In the genomic region with DNA sequence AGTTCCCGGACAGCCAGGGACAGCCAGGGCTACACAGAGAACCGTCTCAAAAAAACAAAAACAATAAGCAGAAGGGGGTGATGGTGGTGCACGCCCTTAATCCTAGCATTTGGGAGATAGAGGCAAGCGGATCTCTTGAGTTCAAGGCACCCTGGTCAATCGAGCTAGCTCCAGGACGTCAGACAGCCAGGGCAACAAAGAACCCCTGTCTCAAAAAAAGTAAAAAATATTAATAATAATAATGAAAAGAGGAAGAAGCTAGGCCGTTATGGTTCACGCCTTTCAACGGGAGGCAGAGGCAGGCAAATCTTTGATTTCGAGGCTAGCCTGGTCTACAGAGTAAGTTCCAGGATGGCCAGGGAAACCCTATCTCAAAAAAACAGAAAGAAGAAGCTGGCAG, we compare ENCODE assay signal across 8 mouse cellular contexts. TPM values are rescaled to one million over a fixed set of nuclear protein-coding genes. Genes with fewer than 3 reads are reported as not detected.
DNase-seq lines count a peak whose midpoint lies in the region; ATAC-seq and TF ChIP-seq lines count a peak whose summit lies in the region.

No protein-coding gene starts in this region.

- WGBS in kidney, embryonic 14.5 days, result 69% methylated on average over 10 of the region's 10 CpGs
- WGBS in embryonic facial prominence, embryonic 10.5 days, result 66% methylated on average over 10 of the region's 10 CpGs
- 64% methylated on average over 10 of the region's 10 CpGs for WGBS in hindbrain, postnatal 0 days
- WGBS in midbrain, embryonic 16.5 days, result 65% methylated on average over 10 of the region's 10 CpGs

- no peak for ATAC-seq in kidney, embryonic 14.5 days (ENCODE audit: low FRiP score, low TSS enrichment)
- no peak for ATAC-seq in hindbrain, postnatal 0 days
- ATAC-seq in midbrain, embryonic 16.5 days, result no peak

- no peak for DNase-seq in kidney, adult 11 months
- DNase-seq in embryonic facial prominence, embryonic 10.5 days (ENCODE audit: low spot score), result no peak
- DNase-seq in hindbrain, postnatal 0 days (ENCODE audit: low spot score), result no peak
- DNase-seq in spleen, postnatal 4 days (ENCODE audit: low spot score in 2 of 2), result no peak
- DNase-seq in layer of hippocampus, adult 9-10 months (ENCODE audit: low spot score), result no peak
- no peak for DNase-seq in kidney, adult 18-20 months

- peak overlapping the region; percentile 56 for H3K4me2 ChIP-seq in kidney, embryonic 14.5 days (replicated peaks; ENCODE audit: low read depth, low read length)
- peak overlapping the region; percentile 66; the same call in 1 of the 2 replicates for H3K4me2 ChIP-seq in hindbrain, postnatal 0 days (ENCODE audit: low read depth, low read length)
- peak overlapping the region; percentile 46; the same call in 1 of the 2 replicates for H3K4me2 ChIP-seq in midbrain, embryonic 16.5 days (ENCODE audit: low read length)

- H3K9me3 ChIP-seq in kidney, embryonic 14.5 days (ENCODE audit: control insufficient read depth, low read length), result no peaks in the 10 kb centered on the region
- H3K9me3 ChIP-seq in embryonic facial prominence, embryonic 10.5 days, result no peaks in the 10 kb centered on the region
- no peaks in the 10 kb centered on the region for H3K9me3 ChIP-seq in hindbrain, postnatal 0 days (ENCODE audit: low read length)
- no peaks in the 10 kb centered on the region for H3K9me3 ChIP-seq in midbrain, embryonic 16.5 days (replicated peaks; ENCODE audit: control insufficient read depth, low read length, poor library complexity, severe bottlenecking)

- no peak overlapping the region; the same call in 1 of the 2 replicates for H3K4me3 ChIP-seq in kidney, embryonic 14.5 days (ENCODE audit: low read length)
- H3K4me3 ChIP-seq in embryonic facial prominence, embryonic 10.5 days, result peak overlapping the region; percentile 99
- no peak overlapping the region for H3K4me3 ChIP-seq in hindbrain, postnatal 0 days (ENCODE audit: low read length)
- H3K4me3 ChIP-seq in midbrain, embryonic 16.5 days (ENCODE audit: low read depth, low read length), result no peak overlapping the region

- no peaks in the 10 kb centered on the region; the same call in 1 of the 2 replicates for H3K36me3 ChIP-seq in kidney, embryonic 14.5 days (ENCODE audit: control insufficient read depth, insufficient read depth, low read length)
- peaks cover 17% of the 10 kb centered on the region for H3K36me3 ChIP-seq in embryonic facial prominence, embryonic 10.5 days (replicated peaks)
- H3K36me3 ChIP-seq in hindbrain, postnatal 0 days (ENCODE audit: insufficient read depth, low read length), result no peaks in the 10 kb centered on the region
- H3K36me3 ChIP-seq in midbrain, embryonic 16.5 days (ENCODE audit: control insufficient read depth, insufficient read depth, low read length), result no peaks in the 10 kb centered on the region

- H3K27ac ChIP-seq in kidney, embryonic 14.5 days (ENCODE audit: low read depth, low read length), result peak overlapping the region; percentile 99
- peak overlapping the region; percentile 98 for H3K27ac ChIP-seq in embryonic facial prominence, embryonic 10.5 days (replicated peaks)
- H3K27ac ChIP-seq in hindbrain, postnatal 0 days, result peak overlapping the region; percentile 86; the same call in 1 of the 2 replicates
- H3K27ac ChIP-seq in midbrain, embryonic 16.5 days (ENCODE audit: low read length), result no peak overlapping the region

- TF ChIP-seq CTCF in hindbrain, postnatal 0 days (IDR thresholded peaks at IDR 0.05; ENCODE audit: low read depth), result no peak

- no peaks in the 10 kb centered on the region for H3K27me3 ChIP-seq in kidney, embryonic 14.5 days (ENCODE audit: control insufficient read depth, insufficient read depth, low read length)
- no peaks in the 10 kb centered on the region for H3K27me3 ChIP-seq in embryonic facial prominence, embryonic 10.5 days (replicated peaks; ENCODE audit: low read depth, poor library complexity, severe bottlenecking)
- H3K27me3 ChIP-seq in hindbrain, postnatal 0 days (ENCODE audit: insufficient read depth, low read length), result no peaks in the 10 kb centered on the region
- H3K27me3 ChIP-seq in midbrain, embryonic 16.5 days (ENCODE audit: control insufficient read depth, insufficient read depth, low read depth, low read length), result no peaks in the 10 kb centered on the region

- peaks cover 6% of the 10 kb centered on the region for H3K4me1 ChIP-seq in kidney, embryonic 14.5 days (ENCODE audit: control insufficient read depth, insufficient read depth, low read length)
- peaks cover 28% of the 10 kb centered on the region for H3K4me1 ChIP-seq in embryonic facial prominence, embryonic 10.5 days
- H3K4me1 ChIP-seq in hindbrain, postnatal 0 days (ENCODE audit: insufficient read depth, low read length), result no peaks in the 10 kb centered on the region
- H3K4me1 ChIP-seq in midbrain, embryonic 16.5 days (ENCODE audit: control insufficient read depth, insufficient read depth, low read length), result peaks cover 21% of the 10 kb centered on the region

- peak overlapping the region; percentile 99; the same call in 1 of the 2 replicates for H3K9ac ChIP-seq in kidney, embryonic 14.5 days (ENCODE audit: low read depth, low read length)
- no peak overlapping the region for H3K9ac ChIP-seq in hindbrain, postnatal 0 days (replicated peaks; ENCODE audit: low read length)
- H3K9ac ChIP-seq in midbrain, embryonic 16.5 days (ENCODE audit: low read depth, low read length), result no peak overlapping the region

RNA-seq across cellular contexts. Expression of a gene that starts 1.1 kb away (rescaled TPM):
- polyA plus RNA-seq in kidney, embryonic 14.5 days (2014; fragmentation: Nextera tagmentation; extraction: Ambion mirVana), result 64.5 and 112 TPM in 2 replicates
- polyA plus RNA-seq in embryonic facial prominence, embryonic 10.5 days (2016; fragmentation: Nextera tagmentation; extraction: Ambion mirVana), result 93.2 and 98.1 TPM in 2 replicates
- total RNA-seq in hindbrain, postnatal 0 days (2014; rRNA removed), result 67.2 and 75.5 TPM in 2 replicates
- polyA plus RNA-seq in hindbrain, postnatal 0 days (2015; fragmentation: Nextera tagmentation; extraction: Ambion mirVana), result 24.3 and 24.9 TPM in 2 replicates
- 35.8 and 45.4 TPM in 2 replicates for polyA plus RNA-seq in midbrain, embryonic 16.5 days (2015; fragmentation: Nextera tagmentation; extraction: Ambion mirVana)
